Mouse (Mus musculus): ENCODE results near the gene Pate2.
"Not testable (repeated sequence)": the region's sequence is repeated elsewhere in the genome, so short reads cannot be mapped to it uniquely, and the experiment has no call there.

Gene Pate2

DNA sequence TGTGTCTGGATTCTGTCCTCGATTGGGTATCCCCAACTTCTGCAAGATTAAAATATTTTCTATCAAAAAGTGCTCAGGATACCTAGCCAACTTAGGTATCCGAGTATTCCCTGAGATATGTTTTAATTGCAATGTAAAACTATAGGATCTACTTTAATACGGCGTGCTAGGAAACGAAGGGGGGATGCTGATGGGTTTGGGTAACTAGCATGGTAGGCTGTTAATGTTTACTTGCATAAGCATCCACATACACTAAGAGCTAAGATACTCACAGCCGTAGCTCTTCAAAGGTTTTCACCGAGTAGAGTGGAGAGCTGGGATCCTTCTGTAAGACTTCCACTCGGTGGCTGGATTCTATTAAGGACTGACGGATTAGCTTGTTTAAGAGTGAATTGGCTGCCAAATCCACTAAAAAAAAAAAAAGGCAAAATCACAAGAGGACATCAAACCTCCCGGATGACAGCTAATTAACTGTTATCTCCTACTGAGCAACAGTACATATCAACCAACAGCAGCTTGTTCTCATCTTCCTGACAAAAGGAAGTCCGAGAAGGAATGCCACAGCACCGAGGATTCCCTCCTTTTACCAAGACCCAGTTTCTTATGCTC is 13.5 kb upstream of the Pate2 start:
- DNase-seq (ENCODE audit: low read depth, low spot score) = no peak

DNA sequence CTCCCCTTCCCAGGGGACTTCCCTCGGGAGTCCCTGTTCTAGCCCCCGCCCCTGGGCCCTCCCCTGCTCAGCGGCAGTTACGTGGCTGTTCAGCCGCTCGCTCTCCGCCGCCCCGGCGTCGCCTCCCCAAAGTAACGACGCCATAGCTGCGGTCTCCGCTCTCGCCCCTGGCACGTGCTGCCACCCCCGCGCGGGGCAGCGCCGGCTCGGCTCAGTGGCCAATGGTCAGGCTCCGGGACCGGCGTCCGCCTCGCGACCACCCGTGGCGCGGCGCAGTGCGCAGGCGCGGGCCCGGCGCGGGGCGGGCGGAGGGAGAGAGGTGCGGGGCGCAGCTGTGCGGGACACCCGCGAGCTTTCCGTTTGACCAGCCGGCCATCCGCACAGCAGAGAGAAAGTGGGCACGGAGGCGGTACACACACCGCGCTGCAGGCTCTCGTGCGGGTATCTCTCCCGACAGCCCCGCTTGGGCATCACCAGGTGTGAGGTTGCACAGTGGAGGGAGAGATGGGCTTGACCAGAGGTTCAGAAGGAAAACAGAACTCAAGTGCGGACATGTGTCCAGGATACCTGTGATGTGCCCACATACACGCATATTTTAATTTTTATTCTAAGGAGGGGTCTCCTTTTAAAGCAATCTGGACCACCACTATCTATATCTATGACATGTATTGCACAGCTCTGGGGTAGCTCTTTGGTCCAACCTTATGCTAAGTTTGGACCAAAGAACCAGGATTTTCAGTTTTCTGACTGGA is 11.7 kb upstream of the Pate2 start, which contains the start of the genes Ddx25 and Pus3:
Gene Ddx25, minus strand, starts transcription at position 272 of the 752 bp plus-strand sequence.
Gene Pus3, plus strand, starts transcription at position 339 of the 752 bp plus-strand sequence.
- peak; percentile 56 for DNase-seq (ENCODE audit: low read depth, low spot score)

DNA sequence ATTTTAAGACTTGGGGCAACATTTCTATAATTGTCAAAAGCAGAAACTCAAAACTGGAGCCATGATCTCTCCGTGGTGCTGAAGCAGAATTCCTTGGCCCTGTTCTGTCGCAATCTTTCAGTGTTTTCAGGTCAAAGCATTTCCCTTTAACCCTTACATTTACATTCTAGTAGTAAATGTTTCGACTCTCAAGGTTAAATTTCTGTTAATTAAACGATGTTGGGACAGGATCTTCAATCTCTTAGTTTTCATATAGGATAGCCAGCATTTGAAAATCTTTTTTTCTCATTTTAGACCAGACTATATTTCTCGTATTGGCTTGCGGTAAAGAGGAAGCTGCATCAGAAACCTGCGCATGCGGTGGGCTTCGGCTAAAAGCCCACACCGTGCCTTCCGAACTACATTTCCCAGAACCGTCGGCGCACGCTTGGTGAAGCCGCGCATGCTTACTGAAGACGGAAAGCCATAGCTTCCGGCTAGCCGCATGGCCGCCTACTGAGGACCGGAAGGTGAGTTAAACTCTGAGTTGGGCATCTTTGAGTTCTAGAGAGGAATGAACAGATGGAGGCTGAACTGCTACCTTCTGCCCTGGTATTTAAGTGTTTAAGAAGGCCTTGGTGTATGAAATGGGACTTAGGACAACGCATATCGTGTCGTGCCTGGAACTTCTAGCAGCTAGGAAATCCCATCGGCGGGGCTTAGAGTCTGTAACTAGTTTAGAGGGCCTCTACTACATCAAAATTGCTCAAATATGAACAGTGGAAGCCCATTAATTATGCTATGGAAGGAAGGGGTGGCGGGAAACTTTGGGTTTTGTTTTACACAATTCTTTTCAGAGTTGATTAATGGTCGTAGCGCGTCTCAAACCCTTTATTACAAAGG is 10.8 kb upstream of the Pate2 start:
- peak; percentile 87 for DNase-seq (ENCODE audit: low read depth, low spot score)

DNA sequence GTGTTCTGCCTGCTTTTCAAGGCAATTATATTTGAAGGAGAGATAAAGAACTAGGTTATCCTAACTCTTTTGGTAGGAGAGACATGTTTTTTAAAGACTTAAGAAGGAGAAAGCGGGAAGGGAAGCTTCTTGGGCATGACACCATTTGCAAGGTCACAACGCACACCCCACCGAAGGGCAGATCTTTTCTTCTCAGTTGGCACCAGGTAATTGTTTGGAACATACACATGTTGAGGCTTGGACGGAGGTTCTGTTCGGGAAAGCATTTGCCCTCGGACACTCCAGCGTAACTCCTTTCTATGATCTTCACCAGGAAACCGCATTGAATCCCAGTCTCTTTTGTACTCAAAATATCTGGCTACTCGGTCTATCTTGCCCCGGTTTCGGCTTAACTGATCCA is 9.0 kb upstream of the Pate2 start:
- DNase-seq (ENCODE audit: low read depth, low spot score) = no peak

DNA sequence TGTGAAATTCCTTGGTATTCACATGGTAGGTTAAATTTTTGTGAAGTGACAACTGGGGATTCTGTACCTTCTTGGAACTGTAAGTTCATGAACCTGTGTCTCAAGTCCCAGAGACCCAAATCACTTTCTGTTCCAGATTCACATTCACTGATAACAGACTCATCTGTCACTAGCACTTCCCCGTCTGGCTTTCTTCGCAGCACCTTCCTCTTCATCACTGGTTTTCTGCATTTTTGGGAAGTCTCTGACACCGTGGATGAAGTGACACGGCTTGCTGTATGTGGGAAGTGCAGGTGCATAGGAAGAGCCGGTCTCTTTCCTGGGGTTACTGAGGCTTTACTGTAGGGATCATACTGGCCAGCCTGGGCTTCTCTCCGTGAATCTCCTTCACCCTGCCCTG is 8.5 kb upstream of the Pate2 start:
- DNase-seq (ENCODE audit: low read depth, low spot score) = no peak

DNA sequence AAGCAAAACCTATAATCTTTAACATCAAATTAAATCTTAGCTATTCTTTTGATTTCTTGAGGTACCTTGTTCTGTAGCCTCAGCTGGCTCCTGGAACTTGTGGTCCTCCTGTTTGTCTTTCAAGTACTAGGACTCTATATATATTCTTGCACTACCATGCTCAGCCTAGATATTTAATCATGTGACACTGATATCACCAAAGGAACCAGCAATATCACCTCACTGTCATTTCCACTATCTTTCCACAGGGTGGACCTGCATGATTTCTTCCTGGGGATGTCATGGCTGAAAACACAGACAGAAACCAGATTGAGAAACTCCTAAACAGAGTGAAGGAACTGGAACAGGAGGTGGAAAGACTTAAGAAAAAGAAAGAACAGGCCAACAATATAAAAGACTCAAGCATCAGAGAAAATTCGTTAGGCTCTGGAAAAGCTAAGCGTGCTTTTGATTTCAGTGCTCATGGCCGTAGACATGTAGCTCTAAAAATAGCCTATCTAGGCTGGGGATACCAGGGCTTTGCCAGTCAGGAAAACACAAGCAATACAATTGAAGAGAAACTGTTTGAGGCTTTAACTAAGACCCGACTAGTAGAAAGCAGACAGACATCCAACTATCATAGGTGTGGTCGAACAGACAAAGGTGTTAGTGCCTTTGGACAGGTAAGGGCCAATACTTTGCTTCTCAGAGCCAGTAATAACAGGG is 5.4 kb upstream of the Pate2 start:
- no peak for DNase-seq (ENCODE audit: low read depth, low spot score)

DNA sequence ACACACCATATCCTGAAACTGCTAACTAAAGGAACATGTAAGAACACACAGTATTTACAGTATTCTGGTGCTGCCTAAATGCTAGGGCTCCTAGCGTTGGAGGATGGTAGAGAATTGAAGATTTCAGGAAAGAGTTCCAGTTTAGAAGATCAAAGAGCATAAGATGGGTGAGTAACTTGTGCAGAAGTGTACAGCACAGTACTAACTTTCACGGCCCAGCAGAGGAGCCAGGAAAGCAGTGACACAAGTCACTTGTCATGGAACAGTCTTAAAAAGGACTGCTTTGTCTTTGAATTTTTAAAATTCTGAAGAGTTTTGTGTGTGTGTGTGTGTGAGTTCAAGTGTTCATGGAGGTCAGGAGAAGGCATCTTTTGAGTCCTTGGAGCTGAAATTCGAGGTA is 2.1 kb upstream of the Pate2 start:
- no peak for DNase-seq (ENCODE audit: low read depth, low spot score)

DNA sequence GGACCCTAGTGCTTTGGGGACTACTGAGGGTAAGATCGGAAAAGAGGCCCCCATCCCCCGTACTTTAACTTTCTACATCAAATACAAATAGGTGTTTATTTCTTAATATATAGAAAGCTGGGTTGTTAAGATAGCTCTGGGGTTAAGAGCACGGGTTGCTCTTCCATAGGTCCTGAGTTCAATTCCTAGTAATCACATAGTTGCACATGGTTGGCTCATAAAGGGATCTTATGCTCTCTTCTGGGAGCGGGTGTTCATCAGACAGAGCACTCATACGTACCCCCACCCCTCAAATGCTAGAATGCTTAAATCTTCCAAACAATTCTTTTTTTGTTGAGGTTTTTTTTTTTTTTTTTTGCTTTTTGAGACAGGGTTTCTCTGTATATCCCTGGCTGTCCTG is 579 bp downstream of the Pate2 start:
- no peak for DNase-seq (ENCODE audit: low read depth, low spot score)

DNA sequence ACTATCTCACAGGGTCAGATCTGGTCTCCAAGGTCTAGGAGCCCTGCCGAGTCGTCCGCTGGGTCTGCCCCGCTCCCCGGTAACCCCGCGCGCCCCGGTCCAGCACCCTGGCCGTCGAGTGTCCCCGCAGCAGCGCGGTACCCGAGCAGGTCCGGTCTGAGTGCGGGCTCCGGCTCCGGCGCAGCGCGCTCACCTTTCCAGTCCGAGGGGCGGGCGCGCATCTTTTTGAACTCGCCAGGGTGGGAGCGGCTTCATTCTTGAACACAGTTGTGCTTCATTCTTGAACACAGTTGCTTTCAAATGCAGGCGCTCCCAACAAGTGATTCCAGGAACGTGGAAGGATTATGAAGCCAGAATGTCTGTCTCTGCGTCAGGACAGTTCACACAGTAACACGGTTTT is 4.3 kb downstream of the Pate2 start:
- no peak for DNase-seq (ENCODE audit: low read depth, low spot score)

DNA sequence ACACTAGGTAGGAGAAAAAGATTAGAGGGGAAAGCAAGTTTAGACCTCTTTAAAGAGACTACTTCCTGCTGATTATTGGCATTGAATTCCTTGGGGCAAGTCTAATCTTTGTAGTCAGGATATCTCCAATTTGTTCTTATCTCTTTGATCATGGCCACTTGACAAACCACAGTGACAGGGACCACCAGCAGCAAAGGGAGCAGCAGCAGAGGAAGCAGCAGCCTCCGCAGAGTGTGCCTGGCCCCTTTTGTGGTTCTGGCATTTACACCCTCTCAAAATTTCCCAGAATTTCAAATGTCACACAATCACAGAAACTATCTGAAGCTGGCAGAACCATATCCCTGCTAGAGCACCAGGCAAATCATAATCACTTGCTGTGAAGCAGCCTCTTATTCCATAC is 17.6 kb downstream of the Pate2 start:
- DNase-seq (ENCODE audit: low read depth, low spot score) = no peak

DNA sequence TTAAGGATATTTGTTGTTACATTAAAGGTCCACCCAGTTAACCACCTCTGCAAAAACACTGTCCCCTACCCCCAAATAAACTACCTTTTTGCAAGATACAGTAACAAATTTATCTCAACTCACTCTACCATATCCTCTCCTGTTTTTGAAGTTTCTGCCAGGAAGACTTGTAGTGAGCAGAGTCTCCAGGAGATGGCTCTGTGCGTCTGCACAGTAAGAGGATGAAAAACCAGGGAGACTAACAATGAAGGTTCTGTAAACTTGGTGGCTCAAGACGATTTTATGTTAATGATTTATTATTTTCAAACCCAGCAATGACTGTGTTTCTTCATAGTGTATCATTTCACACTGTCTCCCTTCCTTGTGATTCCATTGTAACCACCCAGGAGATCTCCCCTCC is 22.8 kb downstream of the Pate2 start:
- no peak for DNase-seq (ENCODE audit: low read depth, low spot score)

DNA sequence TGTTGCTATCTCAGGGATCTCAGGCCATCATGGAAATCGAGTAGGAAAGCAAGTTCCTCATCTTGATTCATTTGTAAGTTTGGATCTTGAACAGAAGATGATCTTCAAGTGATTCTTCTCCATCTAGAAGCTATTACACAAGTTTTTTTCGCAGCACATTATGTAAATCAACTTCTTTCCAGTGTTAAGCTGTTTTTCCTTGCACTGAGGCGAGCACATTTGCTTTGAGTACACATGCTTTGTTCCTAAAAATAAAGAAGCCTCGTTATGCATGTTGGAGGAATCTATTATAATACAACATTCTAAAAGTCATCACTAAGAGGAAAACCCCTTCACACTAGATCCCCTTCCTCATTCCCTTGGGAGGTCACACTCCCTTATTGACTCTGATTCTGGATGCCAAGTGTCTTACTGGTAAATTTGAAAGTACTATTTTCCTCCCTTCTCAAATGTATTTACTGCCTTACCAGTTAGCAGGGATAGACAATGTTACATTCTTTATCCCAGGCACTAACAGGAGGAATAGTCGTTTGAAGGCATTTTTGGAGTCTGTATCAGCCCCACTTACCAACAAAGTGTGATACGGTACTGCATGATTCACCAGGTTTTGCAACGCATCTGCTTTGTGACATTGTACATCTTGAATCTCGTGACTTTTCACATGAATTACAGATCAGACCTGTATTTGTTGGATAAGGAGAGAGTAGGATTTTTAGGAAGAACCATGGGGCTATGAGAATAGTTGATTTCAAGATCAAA is 37.7 kb downstream of the Pate2 start:
- no peak for DNase-seq (ENCODE audit: low read depth, low spot score)

DNA sequence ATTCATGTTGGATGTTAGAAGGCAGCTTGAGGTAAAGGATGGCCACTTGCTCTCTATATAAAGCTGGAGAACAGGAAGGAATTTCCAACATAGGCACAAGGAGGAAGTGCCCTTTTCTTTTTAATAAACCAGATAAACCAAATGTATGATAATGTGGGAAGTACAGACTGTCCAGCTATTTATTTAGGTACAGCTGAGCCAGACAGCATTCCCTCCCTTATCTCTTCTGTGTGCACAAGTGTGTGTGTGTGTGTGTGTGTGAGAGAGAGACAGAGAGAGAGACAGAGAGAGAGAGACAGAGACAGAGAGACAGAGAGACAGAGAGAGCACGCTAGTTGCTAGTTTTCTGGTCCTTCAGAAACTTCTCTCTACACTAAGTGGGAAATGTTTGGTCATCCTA is 41.8 kb downstream of the Pate2 start, which contains the start of gene Pate4:
Gene Pate4, minus strand, starts transcription at position 101 of the 400 bp plus-strand sequence.
- no peak for DNase-seq (ENCODE audit: low read depth, low spot score)

DNA sequence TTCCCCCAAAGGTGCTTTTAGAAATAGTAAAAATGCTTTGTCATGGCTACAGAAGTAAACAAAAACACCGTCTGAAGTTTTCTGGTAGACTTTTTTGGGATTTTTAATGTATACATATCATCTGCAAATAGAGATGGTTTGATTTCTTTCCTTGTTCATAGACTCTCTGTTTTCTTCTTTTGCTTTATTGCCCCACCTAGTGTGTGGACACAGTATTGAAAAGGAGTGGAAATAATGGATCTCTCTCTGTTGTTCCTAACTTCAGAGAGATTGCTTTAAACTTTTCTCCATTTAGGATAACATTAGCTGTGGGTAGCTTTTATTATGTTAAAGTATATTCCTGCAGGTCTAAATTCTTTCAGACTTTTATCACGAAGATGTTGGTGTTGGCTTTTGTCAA is 43.9 kb downstream of the Pate2 start:
- DNase-seq (ENCODE audit: low read depth, low spot score) = no peak

DNA sequence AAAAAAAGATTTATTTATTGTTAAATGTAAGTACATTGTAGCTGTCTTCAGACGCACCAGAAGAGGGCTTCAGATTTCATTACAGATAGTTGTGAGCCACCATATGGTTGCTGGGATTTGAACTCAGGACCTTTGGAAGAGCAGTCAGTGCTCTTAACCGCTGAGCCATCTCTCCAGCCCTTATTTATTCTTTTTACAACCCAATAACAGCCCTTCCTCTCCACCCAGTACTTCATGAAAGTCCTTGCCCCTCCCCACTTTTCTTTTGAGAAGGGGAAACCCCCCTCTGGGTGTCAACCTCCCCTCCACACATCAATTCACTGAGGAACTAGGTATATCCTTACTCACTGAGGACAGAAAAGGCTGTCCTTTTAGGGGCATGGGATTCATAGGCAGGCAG is 46.7 kb downstream of the Pate2 start:
- not testable (repeated sequence) for DNase-seq (ENCODE audit: low read depth, low spot score)

DNA sequence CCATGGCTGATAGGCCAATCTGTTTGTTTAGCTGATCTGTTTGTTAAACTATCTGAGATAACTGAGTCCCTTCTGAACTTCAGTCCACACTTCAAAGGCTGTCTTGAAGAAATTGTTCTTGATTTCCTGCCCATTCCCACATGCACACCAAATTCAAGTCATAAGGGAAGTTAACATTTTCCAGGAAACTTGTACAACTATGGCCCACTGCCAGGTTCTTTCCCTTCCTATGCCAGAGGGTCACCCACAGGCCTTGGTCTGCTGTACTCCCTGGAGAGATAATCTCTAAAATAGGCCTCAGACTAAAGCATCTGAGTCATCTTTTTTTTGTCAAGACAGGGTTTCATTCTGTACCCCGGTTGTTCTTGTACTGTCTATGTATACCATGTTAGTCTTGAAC is 62.9 kb downstream of the Pate2 start:
- no peak for DNase-seq (ENCODE audit: low read depth, low spot score)

DNA sequence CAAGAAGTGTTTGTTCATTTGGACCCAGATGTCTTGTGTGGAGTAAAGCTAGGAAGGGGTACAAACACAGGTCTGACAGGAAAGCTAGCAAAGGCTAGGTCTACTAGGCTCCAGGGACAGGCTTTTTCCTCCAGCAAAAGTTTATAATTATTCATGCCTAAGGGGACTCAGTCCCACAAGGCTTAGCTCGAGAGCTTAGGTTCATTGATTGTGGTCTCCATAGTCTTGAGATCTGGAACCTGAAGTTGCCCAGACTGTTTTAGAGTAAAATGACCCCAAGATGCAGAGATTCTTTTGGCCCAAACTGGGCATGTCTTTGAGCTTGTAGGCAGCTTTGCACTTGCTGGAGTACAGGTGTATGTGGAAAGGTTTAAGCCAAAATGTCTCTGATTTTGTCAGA is 78.0 kb downstream of the Pate2 start, which contains the start of gene Pate3:
Gene Pate3, minus strand, starts transcription at position 101 of the 400 bp plus-strand sequence.
- DNase-seq (ENCODE audit: low read depth, low spot score) = no peak

DNA sequence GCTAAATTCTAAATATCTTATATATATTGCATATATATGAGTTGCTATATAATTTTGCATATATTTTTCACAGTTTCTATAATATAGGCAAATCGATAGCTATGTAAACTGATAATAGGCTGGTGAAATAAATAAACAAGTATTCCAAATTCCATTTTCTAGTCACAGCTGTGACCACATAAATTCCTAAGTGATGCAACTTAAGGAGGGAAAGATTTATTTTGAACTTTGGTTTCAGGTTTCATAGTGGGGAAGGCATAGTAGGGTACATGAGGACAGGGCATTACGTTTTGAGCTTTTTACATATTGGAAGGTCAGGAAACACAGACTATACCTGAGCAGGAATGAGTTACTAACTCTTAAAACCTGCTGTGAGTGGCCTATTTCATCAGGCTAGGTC is 103.5 kb downstream of the Pate2 start:
- DNase-seq (ENCODE audit: low read depth, low spot score) = no peak

DNA sequence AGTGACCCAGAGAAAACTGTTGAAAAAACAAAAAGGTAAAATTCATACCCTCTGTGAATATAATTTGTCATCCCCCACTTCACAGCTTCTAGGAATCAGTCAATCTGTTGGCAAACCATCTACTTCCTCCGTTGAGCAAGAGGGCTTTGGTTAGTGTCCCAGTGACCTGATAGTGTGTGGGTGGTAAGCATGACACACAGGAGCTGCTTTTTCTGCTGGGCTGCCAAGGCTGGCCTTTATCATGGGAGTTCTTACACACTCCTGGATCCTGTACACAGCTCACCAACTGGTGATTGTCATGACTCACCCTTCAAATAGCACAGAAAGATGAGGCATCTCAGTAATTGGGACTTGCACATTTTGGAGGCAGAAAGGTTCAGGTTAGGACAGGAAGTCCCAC is 116.9 kb downstream of the Pate2 start, which contains the start of gene Pate1:
Gene Pate1, minus strand, starts transcription at position 378 of the 400 bp plus-strand sequence.
- DNase-seq (ENCODE audit: low read depth, low spot score) = no peak

DNA sequence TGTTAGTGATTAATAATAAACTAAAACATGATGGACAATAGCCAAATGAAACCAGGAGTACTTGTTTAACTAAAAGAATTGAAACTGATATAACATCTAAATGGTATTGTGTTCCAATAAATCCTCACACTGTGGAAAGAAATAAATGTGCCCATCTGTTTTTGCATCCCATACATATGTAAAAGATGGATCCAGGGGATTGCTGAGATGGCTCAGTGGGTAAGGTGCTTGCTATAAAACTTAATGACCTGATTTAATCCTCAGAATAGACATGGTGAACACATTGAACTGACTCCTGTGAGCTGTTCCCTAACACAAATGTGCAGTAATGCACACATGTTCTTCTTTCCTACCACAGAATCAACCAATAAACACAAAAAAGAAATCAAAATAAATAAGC is 121.8 kb downstream of the Pate2 start:
- no peak for DNase-seq (ENCODE audit: low read depth, low spot score)

DNA sequence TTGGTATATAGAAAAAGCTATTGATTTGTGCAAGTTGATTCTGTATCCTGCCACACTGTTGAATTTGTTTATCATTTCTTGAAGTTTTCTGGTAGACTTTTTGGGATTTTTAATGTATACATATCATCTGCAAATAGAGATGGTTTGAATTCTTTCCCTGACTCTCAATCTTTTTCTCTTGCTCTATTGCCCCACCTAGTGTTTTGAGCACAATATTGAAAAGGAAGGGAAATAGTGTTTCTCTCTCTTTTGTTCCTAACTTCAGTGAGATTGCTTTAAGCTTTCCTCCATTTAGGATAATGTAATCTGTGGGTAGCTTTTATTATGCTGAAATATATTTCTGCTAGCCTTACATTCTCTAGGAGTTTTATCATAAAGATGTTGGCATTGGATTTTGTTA is 137.2 kb downstream of the Pate2 start:
- no peak for DNase-seq (ENCODE audit: low read depth, low spot score)
